Mouse (Mus musculus) liver, embryonic 14.5 days (tissue): Measurements from ENCODE around the gene Itih5. TPM values are rescaled to one million over a fixed set of nuclear protein-coding genes. Genes with fewer than 3 reads are reported as not detected.

Experiments
- ATAC-seq: fragments of 200-750 bp; cut with Nextera tagmentation; 2 replicates; pipeline ENCODE4 v1.8.0; 2017; ENCODE audit warnings: moderate number of reproducible peaks, mild to moderate bottlenecking, moderate library complexity; ENCODE audit not compliant: insufficient read depth
- DNase-seq, 3 experiments: peaks; one replicate each; pipeline ENCODE4 v3.0.0-alpha.2; 2012 to 2013; ENCODE audit warnings: low read depth in 3 of 3, low spot score in 3 of 3
- H3K27ac ChIP-seq: fragments of 300-500 bp; sonication (generic); 2 replicates; pipeline ENCODE4 v1.5.1; 2014; ENCODE audit warnings: moderate library complexity, mild to moderate bottlenecking, control low read depth, inconsistent platforms
- H3K27me3 ChIP-seq: fragments of 300-500 bp; sonication (generic); 2 replicates; pipeline ENCODE4 v1.6.1; 2014; ENCODE audit warnings: mild to moderate bottlenecking, low read length, moderate library complexity; ENCODE audit not compliant: control insufficient read depth, insufficient read depth
- H3K36me3 ChIP-seq: fragments of 300-500 bp; sonication (generic); replicated peaks from 2 replicates; pipeline ENCODE4 v1.6.1; 2014; ENCODE audit warnings: low read depth; ENCODE audit not compliant: control insufficient read depth, insufficient read depth
- H3K4me1 ChIP-seq, 2 experiments: fragments of 200-500 bp in 1 of 2; fragments of 300-500 bp in 1 of 2; sonication (generic) in 1 of 2; replicated peaks; 2 replicates each; pipeline ENCODE4 v1.6.1; 2012 to 2014; ENCODE audit warnings: antibody characterized with exemption in 1 of 2, inconsistent platforms in 1 of 2, low read length in 1 of 2; ENCODE audit not compliant: control insufficient read depth in 2 of 2, insufficient read depth in 2 of 2
- H3K4me2 ChIP-seq: fragments of 300-500 bp; sonication (generic); 2 replicates; pipeline ENCODE4 v1.6.1; 2014; ENCODE audit warnings: low read depth, mild to moderate bottlenecking, control low read depth, moderate library complexity
- H3K4me3 ChIP-seq, 2 experiments: fragments of 200-500 bp in 1 of 2; fragments of 300-500 bp in 1 of 2; sonication (generic) in 1 of 2; 2 replicates each; pipeline ENCODE4 v1.5.1; 2012 to 2014; ENCODE audit warnings: low read depth in 2 of 2, low read length in 2 of 2, mild to moderate bottlenecking in 2 of 2, control low read depth in 1 of 2, inconsistent platforms in 1 of 2, moderate library complexity in 1 of 2; ENCODE audit not compliant: insufficient read depth in 1 of 2
- H3K9ac ChIP-seq: fragments of 300-500 bp; sonication (generic); replicated peaks from 2 replicates; pipeline ENCODE4 v1.6.1; 2014; ENCODE audit warnings: mild to moderate bottlenecking, control low read depth, moderate library complexity
- H3K9me3 ChIP-seq: fragments of 300-500 bp; sonication (generic); 2 replicates; pipeline ENCODE4 v1.6.1; 2016; ENCODE audit warnings: low read length, mixed read lengths; ENCODE audit not compliant: control insufficient read depth
- CTCF ChIP-seq: IDR thresholded peaks from 2 replicates; pipeline ENCODE4 v1.5.1; 2016; ENCODE audit warnings: antibody characterized with exemption, low read depth, control low read depth
- EP300 ChIP-seq: IDR thresholded peaks from 2 replicates; pipeline ENCODE4 v1.6.1; 2016; ENCODE audit warnings: antibody characterized with exemption, low read depth
- WGBS: fragments of 180-500 bp; shearing (Covaris S2); extraction: QIAGEN DNeasy Blood & Tissue Kit; methylation state at CpG from one replicate; pipeline ENCODE4 v1.1.7; 2014; ENCODE audit not compliant: insufficient replicate concordance; 5-methylcytosine and 5-hydroxymethylcytosine counted together
- polyA plus RNA-seq, 2 experiments: library from polyadenylated mRNA; depleted of rRNA in 1 of 2; stranded (reverse) in 1 of 2; unstranded in 1 of 2; fragments of >200 nt; fragmentation: Nextera tagmentation in 1 of 2; extraction: Ambion mirVana in 1 of 2; gene quantifications; 2 replicates each; pipeline versions ENCODE4 v1.2.1 to v1.2.3; 2012 to 2014

Itih5 gene
- polyA plus RNA-seq, 2 experiments: 2.0 to 2.5 TPM

DNA sequence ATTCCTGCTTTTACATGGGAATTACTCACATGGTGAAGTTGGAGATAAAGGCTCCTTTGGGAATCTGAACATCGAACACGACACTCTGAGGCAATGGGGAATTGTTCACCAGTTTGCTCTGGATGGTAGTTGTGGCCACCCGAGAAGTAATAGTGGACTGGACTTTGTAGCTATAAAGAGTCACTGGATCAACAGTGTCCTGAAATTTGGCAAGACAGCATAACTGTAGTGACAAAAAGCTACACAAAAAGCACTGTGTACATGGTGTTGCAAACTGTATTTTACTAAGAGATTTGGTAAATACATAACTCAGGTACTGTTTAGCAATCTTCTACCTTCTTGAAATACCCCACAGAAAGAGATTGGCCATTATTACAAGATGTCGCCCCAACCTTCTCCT is 27.2 kb upstream of the Itih5 start:
- Histone ChIP-seq H3K27ac (no peak overlapping the region), H3K9ac (no peak overlapping the region), H3K9me3 (no peaks in the 10 kb centered on the region), H3K36me3 (no peaks in the 10 kb centered on the region), H3K4me2 (peak overlapping the region; percentile 34; the same call in 1 of the 2 replicates), H3K27me3 (no peaks in the 10 kb centered on the region), H3K4me1 (no peaks in the 10 kb centered on the region), H3K4me3 (no peak overlapping the region)
- 53% methylated on average over 4 of the region's 4 CpGs for WGBS
- no peak for ATAC-seq
- TF ChIP-seq EP300: no peak
- TF ChIP-seq CTCF: no peak
- no peak for DNase-seq

DNA sequence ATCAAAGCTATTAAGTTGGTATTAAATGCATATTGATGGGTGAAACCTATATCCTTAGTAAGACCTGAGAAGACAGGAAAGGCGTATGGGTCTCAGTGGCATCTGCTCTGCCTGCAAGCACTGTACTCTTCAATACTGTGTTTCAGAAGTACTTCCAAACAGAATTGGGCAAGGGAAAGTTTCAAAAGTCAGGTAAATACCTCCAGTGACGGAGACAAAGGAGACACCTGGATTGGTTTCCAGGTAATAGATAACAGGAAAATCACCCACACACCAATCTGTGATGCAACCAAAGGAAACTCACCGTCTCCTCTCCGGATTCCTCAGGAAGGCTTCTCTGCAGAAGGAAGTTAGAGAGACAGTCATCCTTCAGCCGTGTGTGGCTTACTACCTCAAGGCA is 25.9 kb upstream of the Itih5 start:
- no peak for DNase-seq
- Histone ChIP-seq H3K27me3 (no peaks in the 10 kb centered on the region), H3K4me1 (peaks cover 0 to 6% of the 10 kb centered on the region in 2 experiments; a peak in 1 of 4 replicates), H3K4me3 (peak overlapping the region in 1 of 2 experiments; percentile 23; a peak in 2 of 4 replicates), H3K9ac (no peak overlapping the region), H3K27ac (no peak overlapping the region), H3K9me3 (no peaks in the 10 kb centered on the region), H3K4me2 (peak overlapping the region; percentile 34), H3K36me3 (no peaks in the 10 kb centered on the region)
- 56% methylated on average over 5 of the region's 5 CpGs for WGBS
- no peak for TF ChIP-seq CTCF
- no peak for TF ChIP-seq EP300
- ATAC-seq: no peak

DNA sequence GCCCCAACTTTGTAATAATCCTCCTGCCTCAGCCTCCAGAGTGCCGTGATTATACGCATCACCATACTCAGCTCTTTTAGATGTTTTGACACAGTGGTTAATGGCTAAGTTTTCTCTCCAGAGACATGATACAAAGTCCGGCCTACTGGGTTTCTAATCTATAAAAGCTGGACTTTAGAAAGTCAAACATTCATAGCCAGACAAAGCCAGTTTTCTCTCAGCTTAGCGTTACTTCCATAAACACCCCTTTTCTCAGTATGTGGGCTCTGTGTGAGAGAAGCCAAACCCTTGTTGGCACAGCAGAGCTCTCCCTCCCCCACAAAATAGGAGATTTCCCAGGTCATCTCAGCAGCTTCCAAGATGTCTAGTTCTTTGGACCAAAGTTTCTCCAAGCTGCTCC is 24.8 kb upstream of the Itih5 start:
- peak overlapping the region; percentile 18 to 32; a peak in 2 of 4 replicates for H3K4me3 ChIP-seq
- ATAC-seq (peak; percentile 44; the same call in 1 of the 2 replicates), DNase-seq (no peak)
- H3K27me3 ChIP-seq: no peaks in the 10 kb centered on the region
- H3K36me3 ChIP-seq: no peaks in the 10 kb centered on the region
- peaks cover 0 to 6% of the 10 kb centered on the region in 2 experiments; a peak in 1 of 4 replicates for H3K4me1 ChIP-seq
- H3K27ac ChIP-seq: no peak overlapping the region
- TF ChIP-seq CTCF: no peak
- no peak for TF ChIP-seq EP300
- no peaks in the 10 kb centered on the region for H3K9me3 ChIP-seq
- no peak overlapping the region for H3K9ac ChIP-seq
- 63% methylated on average over 4 of the region's 4 CpGs for WGBS
- H3K4me2 ChIP-seq: peak overlapping the region; percentile 34

- H3K9ac ChIP-seq: no peak overlapping the region
- H3K36me3 ChIP-seq: no peaks in the 10 kb centered on the region
- H3K4me2 ChIP-seq: no peak overlapping the region
- no peak overlapping the region for H3K27ac ChIP-seq
- DNase-seq (peak in 2 of 3 experiments; percentile 26 to 33), ATAC-seq (peak; percentile 42)
- TF ChIP-seq EP300: no peak
- no peak for TF ChIP-seq CTCF
- H3K4me1 ChIP-seq: peaks cover 0 to 6% of the 10 kb centered on the region in 2 experiments; a peak in 1 of 4 replicates
- no peaks in the 10 kb centered on the region for H3K9me3 ChIP-seq
- 49% methylated on average over 8 of the region's 8 CpGs for WGBS
- H3K4me3 ChIP-seq: peak overlapping the region; percentile 35 to 66
- no peaks in the 10 kb centered on the region for H3K27me3 ChIP-seq
Measured at GRCm38 (mm10) chr2:10130341-10130990, 22.9 kb upstream of the Itih5 start.

DNA sequence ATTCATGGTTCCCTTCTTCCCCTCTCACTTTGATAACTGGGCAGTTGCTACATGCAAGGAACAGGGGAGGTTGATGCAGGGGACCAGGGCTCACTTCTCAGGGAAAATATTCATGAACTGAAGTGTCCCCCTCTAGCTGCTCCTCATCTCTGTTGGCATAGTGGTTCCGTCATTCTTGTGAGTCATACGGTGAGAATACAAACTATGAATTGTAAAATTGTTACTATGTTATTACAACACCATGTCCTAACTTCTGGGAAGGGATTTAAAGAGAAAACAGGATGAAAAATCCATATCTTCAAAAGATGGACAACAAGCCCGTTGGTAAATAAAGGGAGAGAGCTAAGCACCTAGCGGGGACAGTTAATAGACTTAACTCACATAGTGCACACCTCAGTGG is 22.1 kb upstream of the Itih5 start, which contains the start of gene Itih2:
Gene Itih2, minus strand, starts transcription at position 101 of the 400 bp plus-strand sequence.
- 70% methylated on average over 4 of the region's 4 CpGs for WGBS
- no peaks in the 10 kb centered on the region for H3K36me3 ChIP-seq
- no peak within 1 kb of the TSS for H3K9ac ChIP-seq
- no peaks in the 10 kb centered on the region for H3K9me3 ChIP-seq
- no peak within 1 kb of the TSS for H3K4me2 ChIP-seq
- TF ChIP-seq CTCF: no peak
- TF ChIP-seq EP300: no peak
- peak within 1 kb of the TSS; percentile 35 to 66 for H3K4me3 ChIP-seq
- no peak within 1 kb of the TSS for H3K27ac ChIP-seq
- H3K4me1 ChIP-seq: peaks cover 0 to 6% of the 10 kb centered on the region in 2 experiments; a peak in 1 of 4 replicates
- H3K27me3 ChIP-seq: no peaks in the 10 kb centered on the region
- no peak for DNase-seq
- ATAC-seq: no peak
